9 mouse cellular contexts compared by ENCODE assay signal in genomic region chr2:32730854-32731253, GRCm38 (mm10). TPM values are rescaled to one million over a fixed set of nuclear protein-coding genes. Genes with fewer than 3 reads are reported as not detected.
DNase-seq lines count a peak whose midpoint lies in the region; ATAC-seq and TF ChIP-seq lines count a peak whose summit lies in the region.
"Had no signal": no experiment of that assay in that cellular context is flagged by ENCODE, and none has a peak within 500 bp of the region (broad histone marks: within the 10 kb centered on the region; RNA-seq: fewer than 3 reads in every experiment).

No protein-coding gene starts in this region.

- H3K4me3 ChIP-seq in heart, postnatal 0 days (ENCODE audit: low read depth, low read length) = 0 out of 2 replicates have a peak overlapping the region, but pooled peaks have one; percentile 10
- no peak overlapping the region for H3K4me3 ChIP-seq in liver, embryonic 12.5 days

- no peak for TF ChIP-seq EP300 in heart, postnatal 0 days (IDR thresholded peaks at IDR 0.05; ENCODE audit: low read depth)

- H3K9ac ChIP-seq in heart, postnatal 0 days (replicated peaks; ENCODE audit: low read depth, low read length) = 0 out of 2 replicates have a peak overlapping the region, but pooled peaks have one; percentile 7
- no peak overlapping the region for H3K9ac ChIP-seq in liver, embryonic 12.5 days

- peak overlapping the region; percentile 87 for H3K27ac ChIP-seq in heart, postnatal 0 days (ENCODE audit: low read depth)
- H3K27ac ChIP-seq in liver, embryonic 12.5 days = 0 out of 2 replicates have a peak overlapping the region, but pooled peaks have one; percentile 51

- no peak for ATAC-seq in heart, postnatal 0 days (ENCODE audit: insufficient read depth, low read depth)
- ATAC-seq in liver, embryonic 12.5 days = no peak

- intact Hi-C loops in heart, postnatal 25 days (cut with DNase I) = no loop called here

- H3K27me3 ChIP-seq in heart, postnatal 0 days (ENCODE audit: control insufficient read depth, insufficient read depth, low read length) = no peaks in the 10 kb centered on the region
- H3K27me3 ChIP-seq in liver, embryonic 12.5 days (replicated peaks) = no peaks in the 10 kb centered on the region

- no peak for TF ChIP-seq POLR2A in brain, embryonic 14.5 days (IDR thresholded peaks at IDR 0.05; ENCODE audit: borderline replicate concordance, extremely low read depth, insufficient read depth, insufficient read length, poor library complexity, severe bottlenecking)

- peaks cover 11% of the 10 kb centered on the region for H3K4me1 ChIP-seq in heart, postnatal 0 days (ENCODE audit: control insufficient read depth, insufficient read depth)
- H3K4me1 ChIP-seq in liver, embryonic 12.5 days = peaks cover 34% of the 10 kb centered on the region

- H3K36me3 ChIP-seq in heart, postnatal 0 days (replicated peaks; ENCODE audit: control insufficient read depth, insufficient read depth, low read length) = no peaks in the 10 kb centered on the region
- no peaks in the 10 kb centered on the region for H3K36me3 ChIP-seq in liver, embryonic 12.5 days

- H3K4me2 ChIP-seq in heart, postnatal 0 days (ENCODE audit: low read depth, low read length) = peak overlapping the region; percentile 53
- no peak overlapping the region; the same call in 1 of the 2 replicates for H3K4me2 ChIP-seq in liver, embryonic 12.5 days

- TF ChIP-seq CTCF in brain, embryonic 14.5 days (IDR thresholded peaks at IDR 0.05; ENCODE audit: borderline replicate concordance, extremely low read depth, insufficient read depth, insufficient read length) = no peak
- no peak for TF ChIP-seq CTCF in heart, postnatal 0 days (IDR thresholded peaks at IDR 0.05; ENCODE audit: low read depth)

- no peaks in the 10 kb centered on the region for H3K9me3 ChIP-seq in heart, postnatal 0 days (replicated peaks; ENCODE audit: control insufficient read depth, low read length)
- no peaks in the 10 kb centered on the region for H3K9me3 ChIP-seq in liver, embryonic 12.5 days (replicated peaks)

- 21% methylated on average over 11 of the region's 11 CpGs for WGBS in heart, postnatal 0 days
- 51% methylated on average over 11 of the region's 11 CpGs for WGBS in liver, embryonic 12.5 days (ENCODE audit: insufficient replicate concordance)

- peak; percentile 94 for DNase-seq in heart, adult 11 months
- DNase-seq in heart, postnatal 25 days (ENCODE audit: low spot score) = no peak
- peak; percentile 24 for DNase-seq in brain, embryonic 14.5 days (ENCODE audit: low read depth)
- DNase-seq in heart, postnatal 0 days (ENCODE audit: low spot score) = no peak
- DNase-seq in adrenal gland, adult 2 months = no peak
- DNase-seq in layer of hippocampus, postnatal 25 days (ENCODE audit: extremely low spot score in 1 of 2, low spot score in 1 of 2) = no peak
- DNase-seq in gastrocnemius, adult 8-10 months (ENCODE audit: low spot score in 2 of 2) = no peak

RNA-seq across cellular contexts. Expression of gene 6330409D20Rik, which starts 10.0 kb away (rescaled TPM):
- total RNA-seq in heart, postnatal 25 days (2021) = not detected
- 4.4 and 4.8 TPM in 2 replicates for polyA plus RNA-seq in brain, embryonic 14.5 days (2012; rRNA removed)
- not detected in 2 replicates for total RNA-seq in heart, postnatal 0 days (2014; rRNA removed; ENCODE audit: low replicate concordance)
- 0.15 TPM in 1 of 2 replicates, not detected in the other for polyA plus RNA-seq in heart, postnatal 0 days (2015; fragmentation: Nextera tagmentation; extraction: Ambion mirVana)
- not detected in 2 replicates for polyA plus RNA-seq in liver, embryonic 12.5 days (2016; fragmentation: Nextera tagmentation; extraction: Ambion mirVana)
- not detected for total RNA-seq in adrenal gland, adult 2 months (2021)
- polyA plus RNA-seq in adrenal gland, adult 2 months (2012; rRNA removed) = not detected in 2 replicates
- total RNA-seq in layer of hippocampus, postnatal 25 days (2021) = 1 to 10 TPM; 1.1 to 1.3 TPM
- not detected for total RNA-seq in gastrocnemius, adult 8-10 months (2022)
- total RNA-seq: adrenal gland, adult 18-20 months had no signal

RNA-seq across cellular contexts. Expression of gene Sh2d3c, which starts 10.0 kb away (rescaled TPM):
- 10 to 100 TPM; 20.7 to 25.4 TPM for total RNA-seq in heart, postnatal 25 days (2021)
- 47.8 and 60.6 TPM in 2 replicates for polyA plus RNA-seq in brain, embryonic 14.5 days (2012; rRNA removed)
- total RNA-seq in heart, postnatal 0 days (2014; rRNA removed; ENCODE audit: low replicate concordance) = 17.0 and 26.2 TPM in 2 replicates
- polyA plus RNA-seq in heart, postnatal 0 days (2015; fragmentation: Nextera tagmentation; extraction: Ambion mirVana) = 22.9 and 24.2 TPM in 2 replicates
- 9.7 and 10.1 TPM in 2 replicates for polyA plus RNA-seq in liver, embryonic 12.5 days (2016; fragmentation: Nextera tagmentation; extraction: Ambion mirVana)
- 10 to 100 TPM; 11.3 to 19.1 TPM for total RNA-seq in adrenal gland, adult 2 months (2021)
- polyA plus RNA-seq in adrenal gland, adult 2 months (2012; rRNA removed) = 47.0 and 50.8 TPM in 2 replicates
- total RNA-seq in layer of hippocampus, postnatal 25 days (2021) = 10 to 100 TPM; 22.8 to 23.9 TPM
- total RNA-seq in gastrocnemius, adult 8-10 months (2022) = 1 to 10 TPM; 3.3 to 6.6 (median 6.1) TPM

RNA-seq across cellular contexts. Expression of gene Cdk9, which starts 18.0 kb away (rescaled TPM):
- 10 to 100 TPM; 23.4 to 26.4 TPM for total RNA-seq in heart, postnatal 25 days (2021)
- polyA plus RNA-seq in brain, embryonic 14.5 days (2012; rRNA removed) = 197 and 278 TPM in 2 replicates
- 42.4 and 58.4 TPM in 2 replicates for total RNA-seq in heart, postnatal 0 days (2014; rRNA removed; ENCODE audit: low replicate concordance)
- polyA plus RNA-seq in heart, postnatal 0 days (2015; fragmentation: Nextera tagmentation; extraction: Ambion mirVana) = 33.1 and 35.5 TPM in 2 replicates
- polyA plus RNA-seq in liver, embryonic 12.5 days (2016; fragmentation: Nextera tagmentation; extraction: Ambion mirVana) = 85.3 and 86.1 TPM in 2 replicates
- total RNA-seq in adrenal gland, adult 2 months (2021) = 10 to 100 TPM; 69.7 to 74.7 TPM
- polyA plus RNA-seq in adrenal gland, adult 2 months (2012; rRNA removed) = 131 and 132 TPM in 2 replicates
- 100 to 1,000 TPM in 1 of 2 experiments, 10 to 100 TPM in 1; 96.0 to 106 TPM for total RNA-seq in layer of hippocampus, postnatal 25 days (2021)
- 10 to 100 TPM; 17.0 to 22.2 (median 20.8) TPM for total RNA-seq in gastrocnemius, adult 8-10 months (2022)

RNA-seq across cellular contexts. Expression of gene Tor2a, which starts 26.2 kb away (rescaled TPM):
- total RNA-seq in heart, postnatal 25 days (2021) = 1 to 10 TPM; 8.1 to 8.3 TPM
- polyA plus RNA-seq in brain, embryonic 14.5 days (2012; rRNA removed) = 60.6 and 96.6 TPM in 2 replicates
- total RNA-seq in heart, postnatal 0 days (2014; rRNA removed; ENCODE audit: low replicate concordance) = 34.6 and 65.3 TPM in 2 replicates
- polyA plus RNA-seq in heart, postnatal 0 days (2015; fragmentation: Nextera tagmentation; extraction: Ambion mirVana) = 27.5 and 28.5 TPM in 2 replicates
- 35.9 and 36.6 TPM in 2 replicates for polyA plus RNA-seq in liver, embryonic 12.5 days (2016; fragmentation: Nextera tagmentation; extraction: Ambion mirVana)
- total RNA-seq in adrenal gland, adult 2 months (2021) = 10 to 100 TPM; 18.7 to 26.5 TPM
- polyA plus RNA-seq in adrenal gland, adult 2 months (2012; rRNA removed) = 70.6 and 74.0 TPM in 2 replicates
- 10 to 100 TPM; 32.2 to 33.3 TPM for total RNA-seq in layer of hippocampus, postnatal 25 days (2021)
- 1 to 10 TPM; 4.3 to 5.1 (median 4.6) TPM for total RNA-seq in gastrocnemius, adult 8-10 months (2022)

RNA-seq across cellular contexts. Expression of gene Fpgs, which starts 26.9 kb away (rescaled TPM):
- total RNA-seq in heart, postnatal 25 days (2021) = 1 to 10 TPM; 4.2 to 6.0 TPM
- 33.7 and 45.7 TPM in 2 replicates for polyA plus RNA-seq in brain, embryonic 14.5 days (2012; rRNA removed)
- total RNA-seq in heart, postnatal 0 days (2014; rRNA removed; ENCODE audit: low replicate concordance) = 13.6 and 14.5 TPM in 2 replicates
- 8.5 and 10.9 TPM in 2 replicates for polyA plus RNA-seq in heart, postnatal 0 days (2015; fragmentation: Nextera tagmentation; extraction: Ambion mirVana)
- 32.8 and 35.8 TPM in 2 replicates for polyA plus RNA-seq in liver, embryonic 12.5 days (2016; fragmentation: Nextera tagmentation; extraction: Ambion mirVana)
- 10 to 100 TPM in 1 of 2 experiments, 1 to 10 TPM in 1; 7.5 to 13.9 TPM for total RNA-seq in adrenal gland, adult 2 months (2021)
- polyA plus RNA-seq in adrenal gland, adult 2 months (2012; rRNA removed) = 45.7 and 48.2 TPM in 2 replicates
- 10 to 100 TPM in 1 of 2 experiments, 1 to 10 TPM in 1; 8.4 to 10.7 TPM for total RNA-seq in layer of hippocampus, postnatal 25 days (2021)
- total RNA-seq in gastrocnemius, adult 8-10 months (2022) = 1 to 10 TPM; 4.2 to 5.8 (median 4.7) TPM

Comparison
In these comparisons a context has a peak if more than half of its experiments do, and no peak if none do; other contexts are left out.
1. DNase-seq: peak in heart, adult 11 months (single experiment) and brain, embryonic 14.5 days (single experiment); none in heart, postnatal 25 days (single experiment), heart, postnatal 0 days (single experiment), adrenal gland, adult 2 months (single experiment), layer of hippocampus, postnatal 25 days (0 of 2) and gastrocnemius, adult 8-10 months (0 of 2).